Mouse (Mus musculus): ENCODE measurements around the gene Galnt6.

Galnt6 gene

GRCm38 (mm10) chr15:100646161-100646560 is 83.0 kb downstream of the Galnt6 start:
- no peak for DNase-seq

GRCm38 (mm10) chr15:100642451-100642850 is 86.7 kb downstream of the Galnt6 start:
- DNase-seq, result no peak

All from right cerebral cortex, postnatal 4 days (tissue).